Mouse (Mus musculus) forebrain, embryonic 10.5 days (tissue): ENCODE data around the gene Tnnc1. TPM values are rescaled to one million over a fixed set of nuclear protein-coding genes. Genes with fewer than 3 reads are reported as not detected.

Source experiments
- DNase-seq: peaks from one replicate; pipeline ENCODE4 v3.0.0-alpha.2; 2017; ENCODE audit warnings: low spot score; ENCODE audit errors: extremely low spot score
- H3K27ac ChIP-seq: fragments of 300-500 bp; sonication (generic); 2 replicates; pipeline ENCODE4 v1.5.1; 2016; ENCODE audit warnings: mild to moderate bottlenecking
- H3K27me3 ChIP-seq: fragments of 300-500 bp; sonication (generic); 2 replicates; pipeline ENCODE4 v1.6.1; 2016; ENCODE audit warnings: mild to moderate bottlenecking; ENCODE audit not compliant: poor library complexity, severe bottlenecking
- H3K36me3 ChIP-seq: fragments of 300-500 bp; sonication (generic); replicated peaks from 2 replicates; pipeline ENCODE4 v1.6.1; 2016; ENCODE audit warnings: mild to moderate bottlenecking, moderate library complexity
- H3K4me1 ChIP-seq: fragments of 300-500 bp; sonication (generic); 2 replicates; pipeline ENCODE4 v1.6.1; 2016
- H3K4me3 ChIP-seq: fragments of 300-500 bp; sonication (generic); 2 replicates; pipeline ENCODE4 v1.5.1; 2016; ENCODE audit warnings: mild to moderate bottlenecking, moderate library complexity
- H3K9me3 ChIP-seq: fragments of 300-500 bp; sonication (generic); 2 replicates; pipeline ENCODE4 v1.6.1; 2016; ENCODE audit warnings: mild to moderate bottlenecking, moderate library complexity
- WGBS: fragments of 180-500 bp; shearing (Covaris S2); methylation state at CpG from one replicate; pipeline ENCODE4 v1.1.7; 2016; 5-methylcytosine and 5-hydroxymethylcytosine counted together
- polyA plus RNA-seq: library from polyadenylated mRNA; unstranded; fragments of >200 nt; fragmentation: Nextera tagmentation; extraction: Ambion mirVana; gene quantifications from 2 replicates; pipeline ENCODE4 v1.2.1, GENCODE M21; 2016

Tnnc1 gene
- polyA plus RNA-seq, 1 experiment from 2014 or later, result 0.67 TPM

DNA sequence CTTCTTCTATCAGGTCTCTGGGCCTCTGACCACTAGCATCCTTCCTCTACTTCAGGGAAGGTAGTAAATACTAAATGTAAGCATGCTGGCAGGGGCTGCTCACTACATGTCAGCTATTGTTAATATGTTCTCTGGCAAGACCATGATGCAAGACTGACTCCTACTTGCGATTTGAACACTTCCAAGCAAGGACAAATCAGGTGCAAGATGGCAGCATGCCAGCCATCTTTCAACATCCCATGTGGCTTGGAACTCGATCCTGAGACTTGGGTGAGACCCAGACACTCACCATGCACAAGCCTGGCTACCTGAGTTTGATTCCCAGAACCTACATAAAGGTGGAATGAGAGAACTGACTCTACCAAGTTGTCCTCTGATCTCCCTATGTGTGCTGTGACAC lies 16.2 kb upstream of the Tnnc1 start:
- no peaks in the 10 kb centered on the region for H3K9me3 ChIP-seq
- peaks cover 100% of the 10 kb centered on the region for H3K36me3 ChIP-seq
- peaks cover 11% of the 10 kb centered on the region; the same call in 1 of the 2 replicates for H3K4me1 ChIP-seq
- no peak overlapping the region for H3K4me3 ChIP-seq
- H3K27ac ChIP-seq, result no peak overlapping the region
- WGBS, result 92% methylated on average over 2 of the region's 2 CpGs
- H3K27me3 ChIP-seq, result no peaks in the 10 kb centered on the region
- no peak for DNase-seq

DNA sequence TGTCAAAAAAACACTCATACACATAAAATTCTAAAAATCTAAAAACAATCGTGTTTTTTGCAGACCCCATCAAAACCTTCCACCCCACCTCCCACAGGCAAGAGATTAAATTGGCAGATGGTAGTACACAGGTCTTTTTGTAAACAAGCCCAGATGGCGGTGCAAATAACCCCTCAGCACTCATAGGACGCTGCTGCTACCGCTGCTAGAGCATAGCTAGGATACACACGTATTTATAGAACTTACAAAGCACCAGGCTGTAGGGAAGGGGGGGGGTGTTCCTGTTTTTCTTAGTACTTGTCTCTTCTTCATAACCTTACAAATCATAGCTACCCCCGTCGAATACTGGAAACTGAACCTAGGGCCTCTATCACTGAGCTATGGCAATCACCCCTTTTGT lies 14.3 kb upstream of the Tnnc1 start:
- no peak for DNase-seq
- no peak overlapping the region for H3K27ac ChIP-seq
- no peaks in the 10 kb centered on the region for H3K9me3 ChIP-seq
- WGBS, result 93% methylated on average over 7 of the region's 7 CpGs
- H3K4me1 ChIP-seq, result peaks cover 13% of the 10 kb centered on the region
- no peaks in the 10 kb centered on the region for H3K27me3 ChIP-seq
- H3K36me3 ChIP-seq, result peaks cover 100% of the 10 kb centered on the region
- no peak overlapping the region for H3K4me3 ChIP-seq

- no peak for DNase-seq
- Histone ChIP-seq H3K36me3 (peaks cover 100% of the 10 kb centered on the region), H3K4me1 (peaks cover 6% of the 10 kb centered on the region), H3K9me3 (no peaks in the 10 kb centered on the region), H3K4me3 (no peak overlapping the region), H3K27ac (no peak overlapping the region), H3K27me3 (no peaks in the 10 kb centered on the region)
- WGBS, result 95% methylated on average over 2 of the region's 2 CpGs
Measured at GRCm38 (mm10) chr14:31194441-31194840, 13.7 kb upstream of the Tnnc1 start.

- Histone ChIP-seq H3K4me3 (no peak overlapping the region), H3K4me1 (peaks cover 5% of the 10 kb centered on the region; the same call in 1 of the 2 replicates), H3K9me3 (no peaks in the 10 kb centered on the region), H3K36me3 (peaks cover 100% of the 10 kb centered on the region), H3K27ac (no peak overlapping the region), H3K27me3 (no peaks in the 10 kb centered on the region)
- no peak for DNase-seq
- WGBS, result 91% methylated on average over 14 of the region's 14 CpGs
Measured at GRCm38 (mm10) chr14:31194891-31195513, 13.1 kb upstream of the Tnnc1 start.

DNA sequence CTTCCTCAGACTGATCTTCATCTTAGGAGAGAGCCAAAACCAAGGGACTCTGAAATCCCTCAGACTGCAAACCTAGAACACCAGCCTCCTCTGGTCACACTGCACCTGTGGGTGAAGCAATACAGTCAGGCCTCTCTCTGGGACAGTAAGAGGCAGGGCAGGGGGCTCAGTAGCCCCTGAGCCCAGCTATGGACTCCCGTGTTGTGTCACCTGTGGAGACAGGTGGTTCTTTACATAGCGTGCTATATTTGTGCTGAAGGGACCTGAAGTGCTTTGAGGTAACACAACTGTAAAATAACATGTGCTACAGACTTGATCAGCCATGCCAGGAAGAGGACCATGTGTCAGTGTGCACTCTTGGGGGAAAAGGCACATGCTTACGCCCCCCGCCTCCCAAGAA lies 12.6 kb upstream of the Tnnc1 start:
- DNase-seq, result no peak
- Histone ChIP-seq H3K4me3 (no peak overlapping the region), H3K27ac (no peak overlapping the region), H3K9me3 (no peaks in the 10 kb centered on the region), H3K27me3 (no peaks in the 10 kb centered on the region), H3K4me1 (peaks cover 5% of the 10 kb centered on the region; the same call in 1 of the 2 replicates), H3K36me3 (peaks cover 100% of the 10 kb centered on the region)
- 98% methylated on average over 4 of the region's 4 CpGs for WGBS

GRCm38 (mm10) chr14:31195968-31196367 lies 12.1 kb upstream of the Tnnc1 start:
- peaks cover 5% of the 10 kb centered on the region; the same call in 1 of the 2 replicates for H3K4me1 ChIP-seq
- no peak overlapping the region for H3K4me3 ChIP-seq
- no peak for DNase-seq
- no peak overlapping the region for H3K27ac ChIP-seq
- no peaks in the 10 kb centered on the region for H3K9me3 ChIP-seq
- peaks cover 100% of the 10 kb centered on the region for H3K36me3 ChIP-seq
- no peaks in the 10 kb centered on the region for H3K27me3 ChIP-seq

GRCm38 (mm10) chr14:31197547-31198516 lies 10.3 kb upstream of the Tnnc1 start:
- Histone ChIP-seq H3K27ac (no peak overlapping the region), H3K36me3 (peaks cover 100% of the 10 kb centered on the region), H3K9me3 (no peaks in the 10 kb centered on the region), H3K4me1 (peaks cover 5% of the 10 kb centered on the region; the same call in 1 of the 2 replicates), H3K4me3 (no peak overlapping the region), H3K27me3 (no peaks in the 10 kb centered on the region)
- WGBS, result 88% methylated on average over 16 of the region's 16 CpGs
- DNase-seq, result no peak

- Histone ChIP-seq H3K27ac (no peak overlapping the region), H3K9me3 (no peaks in the 10 kb centered on the region), H3K27me3 (no peaks in the 10 kb centered on the region), H3K4me1 (peaks cover 13% of the 10 kb centered on the region), H3K4me3 (no peak overlapping the region), H3K36me3 (peaks cover 100% of the 10 kb centered on the region)
- DNase-seq, result no peak
- WGBS, result 95% methylated on average over 7 of the region's 7 CpGs
Measured at GRCm38 (mm10) chr14:31199599-31199998, 8.5 kb upstream of the Tnnc1 start.

DNA sequence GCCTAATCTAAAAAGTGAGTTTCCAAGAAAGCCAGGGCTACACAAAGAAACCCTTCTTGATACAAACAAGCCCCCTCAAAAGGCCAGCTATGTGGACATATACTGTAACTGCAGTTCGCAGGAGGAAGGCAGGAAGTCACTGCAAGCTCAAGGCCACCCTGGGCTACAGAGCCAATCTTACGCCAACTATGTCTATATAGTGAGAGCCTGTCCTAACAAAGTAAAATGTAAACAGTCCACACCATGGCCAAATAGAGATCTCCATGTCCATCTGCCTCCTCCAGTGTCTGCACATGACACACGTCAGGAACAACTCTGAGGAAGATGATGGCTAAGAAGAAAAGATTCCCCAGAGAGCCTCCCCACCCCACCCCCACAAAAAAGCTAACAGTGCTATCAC lies 8.1 kb upstream of the Tnnc1 start:
- no peak for DNase-seq
- Histone ChIP-seq H3K4me1 (peaks cover 17% of the 10 kb centered on the region), H3K9me3 (no peaks in the 10 kb centered on the region), H3K27me3 (no peaks in the 10 kb centered on the region), H3K4me3 (no peak overlapping the region), H3K36me3 (peaks cover 98% of the 10 kb centered on the region), H3K27ac (no peak overlapping the region)
- WGBS, result 88% methylated on average over 3 of the region's 3 CpGs

DNA sequence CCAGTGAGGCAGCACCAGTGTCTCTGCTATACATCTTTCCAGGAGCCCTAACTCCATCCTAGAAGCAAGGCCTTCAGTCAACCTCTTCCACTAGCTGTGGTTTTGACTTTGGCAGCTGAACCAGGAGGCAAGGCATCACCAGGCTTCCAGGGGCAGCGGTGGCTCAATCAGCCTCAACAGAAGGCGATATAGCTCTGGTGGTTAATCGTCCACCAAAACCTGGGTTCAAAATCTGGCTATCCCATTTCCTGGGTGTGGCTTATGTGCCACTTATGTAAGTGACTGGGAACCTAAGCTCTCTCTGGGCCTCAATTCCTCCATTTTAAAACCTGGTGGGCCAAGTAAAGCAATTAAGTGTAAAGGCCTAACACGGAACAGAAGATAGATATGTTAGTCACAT lies 3.3 kb upstream of the Tnnc1 start:
- Histone ChIP-seq H3K27ac (peak overlapping the region; percentile 97), H3K36me3 (peaks cover 50% of the 10 kb centered on the region), H3K27me3 (no peaks in the 10 kb centered on the region; the same call in 1 of the 2 replicates), H3K4me3 (peak overlapping the region; percentile 85), H3K9me3 (no peaks in the 10 kb centered on the region), H3K4me1 (peaks cover 28% of the 10 kb centered on the region)
- 84% methylated on average over 4 of the region's 4 CpGs for WGBS
- no peak for DNase-seq

GRCm38 (mm10) chr14:31205244-31205561 lies 2.9 kb upstream of the Tnnc1 start:
- H3K27ac ChIP-seq, result peak overlapping the region; percentile 97
- H3K27me3 ChIP-seq, result no peaks in the 10 kb centered on the region; the same call in none of the 2 replicates
- DNase-seq, result no peak
- peak overlapping the region; percentile 85 for H3K4me3 ChIP-seq
- H3K36me3 ChIP-seq, result peaks cover 47% of the 10 kb centered on the region
- 32% methylated on average over 8 of the region's 8 CpGs for WGBS
- peaks cover 28% of the 10 kb centered on the region for H3K4me1 ChIP-seq
- no peaks in the 10 kb centered on the region for H3K9me3 ChIP-seq

DNA sequence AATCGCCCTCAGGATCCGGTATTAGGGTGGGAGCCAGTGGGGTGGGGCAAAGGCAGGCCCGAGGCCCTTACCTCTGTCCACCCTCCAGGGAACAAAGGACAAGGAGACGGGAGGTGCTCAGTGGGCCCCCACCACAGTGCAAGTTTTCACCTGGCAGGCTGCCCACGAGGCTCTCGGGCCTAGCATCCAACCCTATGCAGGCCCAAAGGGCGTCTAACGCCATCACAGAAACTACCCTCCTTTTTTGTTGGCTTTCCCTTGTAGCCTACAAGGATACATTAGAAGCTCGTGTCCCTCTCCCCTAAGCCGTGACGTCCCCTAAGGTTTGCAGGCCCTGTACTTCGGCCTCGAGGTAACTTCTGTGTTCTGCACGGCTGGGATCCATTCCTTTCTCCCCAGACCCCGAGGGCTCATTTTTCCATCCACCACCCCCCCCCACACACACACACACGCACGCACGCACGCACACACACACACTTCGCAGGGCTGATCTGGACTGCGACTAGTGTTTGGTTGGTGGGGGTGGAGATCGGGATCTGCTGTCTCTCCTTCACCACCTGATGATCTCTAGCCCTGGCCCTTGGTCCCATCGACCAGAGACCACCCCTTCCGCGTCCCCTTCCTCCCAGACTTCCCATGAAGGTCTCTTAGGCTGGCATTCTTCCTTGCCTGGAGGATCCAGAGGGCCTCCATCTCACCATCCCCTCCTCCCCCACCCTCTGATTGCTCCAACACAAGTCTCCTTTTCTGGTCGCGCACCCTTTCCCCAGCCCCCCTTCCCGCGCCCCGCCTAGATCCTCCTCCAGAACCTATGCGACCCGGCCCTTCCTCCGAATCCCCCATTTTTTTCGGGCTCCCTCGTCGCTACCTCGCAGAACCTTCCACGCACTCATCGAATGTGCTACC lies 2.3 kb upstream of the Tnnc1 start:
- H3K36me3 ChIP-seq, result peaks cover 41% of the 10 kb centered on the region
- 2% methylated on average over 39 of the region's 39 CpGs for WGBS
- H3K9me3 ChIP-seq, result no peaks in the 10 kb centered on the region
- H3K27me3 ChIP-seq, result no peaks in the 10 kb centered on the region; the same call in none of the 2 replicates
- H3K4me1 ChIP-seq, result peaks cover 28% of the 10 kb centered on the region
- DNase-seq, result peak; percentile 62
- peak overlapping the region; percentile 85 for H3K4me3 ChIP-seq
- peak overlapping the region; percentile 97 for H3K27ac ChIP-seq
